Mouse (Mus musculus) limb, embryonic 14.5 days (tissue): ENCODE results near the gene Col4a3. TPM values are rescaled to one million over a fixed set of nuclear protein-coding genes. Genes with fewer than 3 reads are reported as not detected.

ENCODE experiments used
- ATAC-seq: fragments of 200-750 bp; cut with Nextera tagmentation; 2 replicates; pipeline ENCODE4 v1.8.0; 2017; ENCODE audit warnings: low read depth, moderate number of reproducible peaks, moderate TSS enrichment; ENCODE audit not compliant: low FRiP score
- DNase-seq: peaks from one replicate; pipeline ENCODE4 v3.0.0-alpha.2; 2015; ENCODE audit warnings: low spot score
- H3K27ac ChIP-seq: fragments of 300-500 bp; sonication (generic); replicated peaks from 2 replicates; pipeline ENCODE4 v1.5.1; 2014; ENCODE audit warnings: low read depth, mild to moderate bottlenecking, low read length, moderate library complexity, mixed read lengths
- H3K27me3 ChIP-seq: fragments of 300-500 bp; sonication (generic); 2 replicates; pipeline ENCODE4 v1.6.1; 2014; ENCODE audit warnings: low read length, mixed read lengths; ENCODE audit not compliant: control insufficient read depth, insufficient read depth
- H3K36me3 ChIP-seq: fragments of 300-500 bp; sonication (generic); 2 replicates; pipeline ENCODE4 v1.6.1; 2014; ENCODE audit warnings: mild to moderate bottlenecking, low read length, moderate library complexity, mixed read lengths; ENCODE audit not compliant: control insufficient read depth, insufficient read depth
- H3K4me1 ChIP-seq: fragments of 300-500 bp; sonication (generic); 2 replicates; pipeline ENCODE4 v1.6.1; 2014; ENCODE audit warnings: antibody characterized with exemption, low read length, mixed read lengths; ENCODE audit not compliant: control insufficient read depth, insufficient read depth
- H3K4me2 ChIP-seq: fragments of 300-500 bp; sonication (generic); replicated peaks from 2 replicates; pipeline ENCODE4 v1.6.1; 2014; ENCODE audit warnings: low read depth, mild to moderate bottlenecking, low read length, moderate library complexity; ENCODE audit not compliant: severe bottlenecking
- H3K4me3 ChIP-seq: fragments of 300-500 bp; sonication (generic); replicated peaks from 2 replicates; pipeline ENCODE4 v1.5.1; 2014; ENCODE audit warnings: low read length
- H3K9ac ChIP-seq: fragments of 300-500 bp; sonication (generic); 2 replicates; pipeline ENCODE4 v1.6.1; 2014; ENCODE audit warnings: mild to moderate bottlenecking, low read depth, low read length, moderate library complexity; ENCODE audit not compliant: severe bottlenecking
- H3K9me3 ChIP-seq: fragments of 300-500 bp; sonication (generic); 2 replicates; pipeline ENCODE4 v1.6.1; 2016; ENCODE audit warnings: low read length; ENCODE audit not compliant: control insufficient read depth
- POLR2A ChIP-seq: fragments of 200-500 bp; IDR thresholded peaks from 2 replicates; pipeline ENCODE4 v1.8.0; 2012; ENCODE audit warnings: inconsistent platforms, mild to moderate bottlenecking, moderate library complexity, borderline replicate concordance; ENCODE audit not compliant: insufficient read depth, insufficient read length; ENCODE audit errors: extremely low read depth
- WGBS: fragments of 180-500 bp; shearing (Covaris S2); extraction: QIAGEN DNeasy Blood & Tissue Kit; methylation state at CpG from one replicate; pipeline ENCODE4 v1.1.7; 2014; 5-methylcytosine and 5-hydroxymethylcytosine counted together
- polyA plus RNA-seq, 2 experiments: library from polyadenylated mRNA; depleted of rRNA in 1 of 2; stranded (reverse) in 1 of 2; unstranded in 1 of 2; fragments of >200 nt; fragmentation: Nextera tagmentation in 1 of 2; extraction: Ambion mirVana in 1 of 2; gene quantifications; 2 replicates each; pipeline versions ENCODE4 v1.2.1 to v1.2.3; 2012 to 2014

The Col4a3 gene
- polyA plus RNA-seq, 2 experiments: 0.03 to 0.04 TPM

DNA sequence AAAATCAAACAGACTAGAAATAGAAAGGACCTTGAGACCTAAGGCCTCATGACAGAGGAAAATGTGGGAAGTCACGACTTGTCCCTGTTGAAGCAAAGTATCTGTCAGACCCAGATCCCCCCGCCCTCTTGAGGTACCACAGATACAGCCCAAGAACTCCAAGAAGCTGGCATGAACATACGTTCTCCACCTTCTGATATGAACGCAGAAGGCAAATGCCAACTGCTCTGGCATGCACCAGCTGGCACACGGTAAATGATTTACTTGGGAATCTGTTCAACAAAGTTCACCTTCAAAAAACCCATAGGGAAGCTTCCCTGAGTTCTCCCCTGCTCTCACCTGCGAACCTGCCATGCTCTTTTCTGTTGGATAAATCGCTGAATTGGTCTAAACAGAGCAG lies 19.1 kb downstream of the Col4a3 start:
- DNase-seq: no peak
- no peak for ATAC-seq
- Histone ChIP-seq H3K9ac (no peak overlapping the region), H3K27ac (no peak overlapping the region), H3K4me2 (no peak overlapping the region), H3K4me1 (no peaks in the 10 kb centered on the region), H3K36me3 (no peaks in the 10 kb centered on the region), H3K9me3 (no peaks in the 10 kb centered on the region), H3K4me3 (no peak overlapping the region), H3K27me3 (no peaks in the 10 kb centered on the region)
- WGBS: 86% methylated on average over 7 of the region's 7 CpGs
- TF ChIP-seq POLR2A: no peak

DNA sequence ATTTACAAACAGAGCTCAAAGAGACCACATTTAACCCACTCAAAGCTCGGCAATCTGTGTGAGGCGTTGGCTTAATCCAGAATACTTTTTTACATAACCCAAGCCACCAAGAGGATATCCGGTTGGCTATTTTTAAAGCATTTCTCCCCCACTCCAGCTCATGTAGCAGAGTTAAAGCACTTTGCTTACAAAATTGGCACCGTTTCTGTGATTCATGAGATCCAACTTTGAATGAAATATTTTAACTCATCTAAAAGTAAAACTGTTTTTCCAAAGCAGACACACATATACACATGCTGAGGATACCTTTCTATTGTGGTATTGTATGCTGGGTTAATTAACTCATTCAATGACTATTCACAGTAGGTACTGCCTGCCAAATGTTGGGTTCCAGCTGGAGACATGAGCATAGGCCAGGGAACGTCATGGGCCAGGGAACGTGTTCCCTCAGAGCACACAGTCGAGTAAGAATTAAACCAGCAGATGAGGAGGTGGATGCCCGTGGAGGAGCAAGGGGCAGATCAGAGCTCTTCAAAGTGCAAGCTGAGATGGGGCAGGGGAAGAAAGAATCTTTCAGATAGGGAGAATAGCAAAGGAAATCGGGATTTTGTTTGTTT lies 22.0 kb downstream of the Col4a3 start:
- no peak for TF ChIP-seq POLR2A
- Histone ChIP-seq H3K9ac (no peak overlapping the region), H3K4me1 (peaks cover 4% of the 10 kb centered on the region; the same call in 1 of the 2 replicates), H3K4me2 (no peak overlapping the region), H3K27me3 (no peaks in the 10 kb centered on the region), H3K27ac (no peak overlapping the region), H3K4me3 (no peak overlapping the region), H3K9me3 (no peaks in the 10 kb centered on the region), H3K36me3 (no peaks in the 10 kb centered on the region)
- WGBS: 78% methylated on average over 9 of the region's 9 CpGs
- ATAC-seq: no peak
- no peak for DNase-seq

DNA sequence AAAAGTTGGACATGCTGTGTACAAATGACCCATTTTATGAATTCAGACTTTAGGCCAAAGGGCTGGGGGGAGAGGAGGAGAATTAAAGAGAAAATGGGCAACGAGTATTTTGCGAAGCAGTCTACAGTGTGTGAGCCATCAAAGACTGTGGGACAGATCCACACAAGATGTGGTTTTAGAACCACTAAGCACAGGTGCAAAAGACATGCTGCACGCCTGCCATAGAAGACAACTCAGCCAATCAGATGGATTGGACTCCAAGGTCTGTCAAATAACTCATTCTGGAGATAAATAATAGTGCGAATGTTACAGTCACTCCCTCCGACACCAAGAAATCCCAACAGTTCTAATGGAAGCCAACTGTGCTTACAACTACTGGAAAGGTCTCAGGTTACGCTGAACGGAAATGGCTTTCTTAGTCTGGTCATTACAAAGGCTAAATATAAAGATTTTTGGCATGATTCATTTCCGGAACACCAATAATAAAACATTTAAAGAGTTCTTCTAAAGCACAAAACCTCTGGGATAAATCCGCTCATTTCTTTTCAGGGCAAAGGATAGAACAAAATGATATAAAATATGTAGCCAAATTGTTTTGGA lies 25.4 kb downstream of the Col4a3 start:
- WGBS: 43% methylated on average over 9 of the region's 9 CpGs
- Histone ChIP-seq H3K9ac (no peak overlapping the region), H3K27ac (no peak overlapping the region), H3K4me3 (no peak overlapping the region), H3K4me2 (no peak overlapping the region), H3K36me3 (no peaks in the 10 kb centered on the region), H3K9me3 (no peaks in the 10 kb centered on the region), H3K4me1 (peaks cover 4% of the 10 kb centered on the region; the same call in 1 of the 2 replicates), H3K27me3 (no peaks in the 10 kb centered on the region)
- TF ChIP-seq POLR2A: no peak
- DNase-seq (peak; percentile 67), ATAC-seq (peak; percentile 41; the same call in 1 of the 2 replicates)

DNA sequence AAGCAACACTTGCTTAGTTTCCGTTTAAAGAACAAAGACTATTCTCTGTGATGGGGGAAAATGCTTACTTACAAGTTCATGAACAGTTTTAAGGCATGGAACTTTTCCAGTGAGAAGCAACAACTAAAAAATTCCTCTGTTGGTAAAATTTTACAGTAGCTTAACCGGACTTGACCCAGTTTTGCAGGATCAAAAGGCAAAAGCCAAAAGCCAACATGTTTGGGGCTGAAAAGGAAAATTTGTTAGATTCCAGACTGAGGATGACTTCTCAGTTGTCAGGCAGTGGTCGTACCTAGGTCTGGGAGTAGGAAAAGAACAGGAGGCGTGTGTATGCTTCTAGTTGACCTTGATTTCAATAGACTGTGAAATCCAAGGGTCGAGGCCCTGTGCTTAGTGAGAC lies 31.3 kb downstream of the Col4a3 start:
- H3K4me1 ChIP-seq: no peaks in the 10 kb centered on the region
- no peaks in the 10 kb centered on the region for H3K27me3 ChIP-seq
- H3K9ac ChIP-seq: no peak overlapping the region
- ATAC-seq (no peak), DNase-seq (no peak)
- H3K4me2 ChIP-seq: no peak overlapping the region
- no peak overlapping the region for H3K27ac ChIP-seq
- H3K36me3 ChIP-seq: no peaks in the 10 kb centered on the region
- no peak overlapping the region for H3K4me3 ChIP-seq
- 69% methylated on average over 5 of the region's 5 CpGs for WGBS
- no peaks in the 10 kb centered on the region for H3K9me3 ChIP-seq
- no peak for TF ChIP-seq POLR2A

DNA sequence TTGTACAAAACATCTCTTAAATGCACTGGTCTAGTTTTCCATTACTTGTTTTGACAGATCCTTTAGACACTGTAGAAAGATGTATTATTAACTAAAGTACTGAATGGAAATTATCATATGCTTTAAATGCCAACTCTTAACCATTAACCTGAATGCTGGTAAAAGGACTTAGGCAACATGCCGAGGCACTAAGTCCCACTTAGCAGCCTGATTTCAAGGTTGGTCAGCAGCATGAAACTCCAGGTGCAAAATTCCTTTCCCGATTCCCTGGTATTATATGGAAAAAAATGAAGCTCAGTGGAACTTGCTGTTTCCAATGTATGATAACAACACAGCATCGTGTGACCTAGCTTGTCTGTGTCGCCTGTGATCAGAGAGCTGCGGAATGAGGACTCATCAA lies 31.9 kb downstream of the Col4a3 start:
- no peak overlapping the region for H3K4me2 ChIP-seq
- no peak for DNase-seq

More for the DNA sequence above, 31.9 kb downstream of the Col4a3 start:
- ATAC-seq: no peak
- TF ChIP-seq POLR2A: no peak
- no peak overlapping the region for H3K27ac ChIP-seq
- 84% methylated on average over 5 of the region's 5 CpGs for WGBS
- H3K36me3 ChIP-seq: no peaks in the 10 kb centered on the region
- no peak overlapping the region for H3K9ac ChIP-seq
- H3K4me1 ChIP-seq: no peaks in the 10 kb centered on the region
- H3K4me3 ChIP-seq: no peak overlapping the region
- H3K9me3 ChIP-seq: no peaks in the 10 kb centered on the region
- no peaks in the 10 kb centered on the region for H3K27me3 ChIP-seq
